Mouse (Mus musculus) kidney, adult 2 months (tissue): ENCODE measurements at regions not wholly inside any gene's neighbourhood (a gene's known extent, or its start where the extent isn't known, plus 50 kb on each side); places are given as distances from the start of the nearest gene placed in this dataset.

Experiments used
- CTCF ChIP-seq: fragments of 200-500 bp; conservative IDR thresholded peaks from 2 replicates; pipeline ENCODE4 v1.5.1; 2011; ENCODE audit warnings: low read depth, mild to moderate bottlenecking, control low read depth, low read length, moderate library complexity, mixed read lengths; ENCODE audit not compliant: insufficient read depth, insufficient read length
- POLR2A ChIP-seq: fragments of 200-500 bp; IDR thresholded peaks from one replicate; pipeline ENCODE4 v1.6.1; 2011; ENCODE audit warnings: low read depth, low read length, control low read depth

DNA sequence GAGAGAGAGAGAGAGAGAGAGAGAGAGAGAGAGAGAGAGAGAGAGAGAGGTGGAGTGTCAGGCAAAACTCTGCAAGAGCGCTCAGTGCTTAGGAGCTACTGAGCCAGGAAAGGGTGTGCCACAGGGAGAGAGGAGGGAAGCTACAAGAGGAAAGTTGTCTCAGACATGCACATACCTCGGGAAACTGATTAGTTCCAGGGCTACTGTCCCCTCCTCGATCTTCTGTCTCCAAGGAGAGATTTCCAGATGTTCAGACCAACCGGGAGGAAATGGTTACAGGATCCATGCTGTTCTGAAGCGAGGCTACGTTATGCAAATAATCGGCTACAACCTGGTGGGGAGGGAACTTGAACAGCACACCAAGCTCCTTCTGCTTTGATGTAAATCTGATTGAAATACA, 88.6 kb upstream of the Coch start:
- TF ChIP-seq POLR2A (no peak), CTCF (no peak)
